Mouse (Mus musculus) forebrain, embryonic 15.5 days (tissue): Measurements from ENCODE around the gene Gatad1. TPM values are rescaled to one million over a fixed set of nuclear protein-coding genes. Genes with fewer than 3 reads are reported as not detected.

Experiments
- ATAC-seq: fragments of 200-750 bp; cut with Nextera tagmentation; replicated peaks from 2 replicates; pipeline ENCODE4 v1.8.0; 2017; ENCODE audit warnings: mild to moderate bottlenecking, moderate TSS enrichment, moderate library complexity
- H3K27ac ChIP-seq: fragments of 300-500 bp; sonication (generic); replicated peaks from 2 replicates; pipeline ENCODE4 v1.5.1; 2015; ENCODE audit warnings: mild to moderate bottlenecking, inconsistent platforms
- H3K27me3 ChIP-seq: fragments of 300-500 bp; sonication (generic); 2 replicates; pipeline ENCODE4 v1.6.1; 2015; ENCODE audit warnings: inconsistent platforms
- H3K36me3 ChIP-seq: fragments of 300-500 bp; sonication (generic); 2 replicates; pipeline ENCODE4 v1.6.1; 2015; ENCODE audit warnings: mild to moderate bottlenecking, inconsistent platforms
- H3K4me1 ChIP-seq: fragments of 300-500 bp; sonication (generic); 2 replicates; pipeline ENCODE4 v1.6.1; 2015; ENCODE audit warnings: inconsistent platforms
- H3K4me2 ChIP-seq: fragments of 300-500 bp; sonication (generic); replicated peaks from 2 replicates; pipeline ENCODE4 v1.6.1; 2015; ENCODE audit warnings: mild to moderate bottlenecking, inconsistent platforms
- H3K4me3 ChIP-seq: fragments of 300-500 bp; sonication (generic); 2 replicates; pipeline ENCODE4 v1.5.1; 2015; ENCODE audit warnings: mild to moderate bottlenecking, inconsistent platforms
- H3K9ac ChIP-seq: fragments of 300-500 bp; sonication (generic); replicated peaks from 2 replicates; pipeline ENCODE4 v1.6.1; 2015; ENCODE audit warnings: mild to moderate bottlenecking, inconsistent platforms
- H3K9me3 ChIP-seq: fragments of 300-500 bp; sonication (generic); 2 replicates; pipeline ENCODE4 v1.6.1; 2016; ENCODE audit warnings: inconsistent platforms
- WGBS: fragments of 180-500 bp; shearing (Covaris S2); methylation state at CpG from one replicate; pipeline ENCODE4 v1.1.7; 2015; ENCODE audit warnings: mixed read lengths; 5-methylcytosine and 5-hydroxymethylcytosine counted together
- microRNA-seq: library from miRNA; unstranded; fragments of <30 nt; microRNA quantifications from one replicate; pipeline ENCODE4, GENCODE M21; 2016
- polyA plus RNA-seq: library from polyadenylated mRNA; unstranded; fragments of >200 nt; fragmentation: Nextera tagmentation; extraction: Ambion mirVana; gene quantifications from 2 replicates; pipeline ENCODE4 v1.2.1, GENCODE M21; 2015

Gatad1 gene
- polyA plus RNA-seq, 1 experiment from 2014 or later, result 58.6 TPM

DNA sequence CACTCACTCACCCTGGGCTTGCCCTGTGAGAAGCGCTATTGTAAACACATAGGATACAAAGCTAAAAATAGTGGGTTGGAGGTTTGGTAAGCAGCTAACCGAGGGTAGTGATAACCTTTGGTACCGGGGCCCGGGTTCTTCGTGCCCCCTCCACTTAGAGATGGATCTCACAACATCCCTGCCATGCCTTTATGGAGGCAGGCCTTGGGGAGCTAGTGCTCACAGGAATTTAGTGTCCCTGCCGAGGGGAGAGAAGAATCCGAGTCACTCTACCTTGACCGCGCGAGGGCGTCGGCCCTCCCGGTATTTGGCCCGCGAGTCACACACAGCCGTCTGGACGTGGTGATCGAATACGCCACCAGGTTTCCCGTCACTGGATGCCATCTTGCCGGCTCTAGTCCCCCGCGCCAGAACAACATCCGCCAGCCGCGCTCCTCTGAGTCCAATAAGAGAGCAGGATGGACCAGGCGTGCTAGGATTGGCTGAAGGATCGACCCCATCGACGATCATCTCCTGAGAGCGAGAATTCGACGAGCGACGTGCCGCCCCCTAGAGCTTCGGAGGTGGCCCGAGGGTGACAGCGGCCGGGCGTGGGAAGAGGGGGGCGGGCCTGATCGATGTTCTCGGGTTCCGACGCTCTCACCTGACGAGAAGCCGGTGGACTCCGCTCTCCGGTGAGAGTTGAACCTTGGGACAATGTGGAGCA, 61.1 kb downstream of the Gatad1 start, which contains the start of gene Pex1:
Gene Pex1, plus strand, starts transcription at position 374 of the 706 bp plus-strand sequence.
- H3K27ac ChIP-seq, result peak within 1 kb of the TSS; percentile 61
- peak within 1 kb of the TSS; percentile 82 for H3K4me2 ChIP-seq
- H3K9ac ChIP-seq, result peak within 1 kb of the TSS; percentile 71
- under 1% methylated on average over 50 of the region's 50 CpGs for WGBS
- peaks cover 22% of the 10 kb centered on the region for H3K4me1 ChIP-seq
- H3K4me3 ChIP-seq, result peak within 1 kb of the TSS; percentile 92
- no peaks in the 10 kb centered on the region for H3K9me3 ChIP-seq
- no peaks in the 10 kb centered on the region for H3K27me3 ChIP-seq
- peak; percentile 99 for ATAC-seq
- peaks cover 10% of the 10 kb centered on the region for H3K36me3 ChIP-seq

Small RNA genes within 50 kb of the gene (microRNA-seq; reads per million reads assigned to microRNA genes)
- gene Gm22926 (not detected), gene Gm26238 (not detected)

Other genes starting within 250 kb of the Gatad1 start
- gene Fam133b, start 113.4 kb downstream of the Gatad1 start, polyA plus RNA-seq, result 28.4 and 30.3 TPM in 2 replicates
- gene 1700109H08Rik, start 85.6 kb downstream of the Gatad1 start, polyA plus RNA-seq, result 3.2 and 4.1 TPM in 2 replicates
- 22.5 and 23.0 TPM in 2 replicates for gene Pex1, start 61.1 kb downstream of the Gatad1 start, polyA plus RNA-seq
- gene Rbm48, start 60.6 kb downstream of the Gatad1 start, polyA plus RNA-seq, result 15.9 and 16.9 TPM in 2 replicates
- not detected in 2 replicates for gene Tmbim7, start 6.0 kb downstream of the Gatad1 start, polyA plus RNA-seq
- 20.1 and 20.9 TPM in 2 replicates for gene Ankib1, start 145.7 kb upstream of the Gatad1 start, polyA plus RNA-seq
- gene Krit1, start 146.0 kb upstream of the Gatad1 start, polyA plus RNA-seq, result 68.9 and 70.3 TPM in 2 replicates
- 0.11 and 0.18 TPM in 2 replicates for gene Lrrd1, start 188.0 kb upstream of the Gatad1 start, polyA plus RNA-seq
- 8.7 and 9.3 TPM in 2 replicates for gene Mterf1a, start 236.7 kb upstream of the Gatad1 start, polyA plus RNA-seq